Mouse (Mus musculus) fat pad, adult 2 months (tissue): ENCODE data around the gene Dmd.
"Not testable (repeated sequence)": the region's sequence is repeated elsewhere in the genome, so short reads cannot be mapped to it uniquely, and the experiment has no call there.

ENCODE experiments used
- DNase-seq: peaks from one replicate; pipeline ENCODE4 v3.0.0-alpha.2; 2011; ENCODE audit warnings: low read depth, low spot score; ENCODE audit errors: extremely low read depth

The Dmd gene

GRCm38 (mm10) chrX:82948630-82949029 is at the start of gene Dmd:
Dmd (plus strand) TSS chrX:82948870.
- DNase-seq: no peak

GRCm38 (mm10) chrX:82901515-82901914 is 47.2 kb upstream of the Dmd start:
- DNase-seq: no peak

GRCm38 (mm10) chrX:82987683-82988082 is 39.0 kb downstream of the Dmd start:
- no peak for DNase-seq

- DNase-seq: no peak
These were observed 101.5 kb downstream of the Dmd start for GRCm38 (mm10) chrX:83050190-83050589.

GRCm38 (mm10) chrX:83116171-83116876 is 167.7 kb downstream of the Dmd start:
- DNase-seq: no peak

- DNase-seq: peak; percentile 10
These were observed 168.5 kb downstream of the Dmd start for GRCm38 (mm10) chrX:83117198-83117597.

DNA sequence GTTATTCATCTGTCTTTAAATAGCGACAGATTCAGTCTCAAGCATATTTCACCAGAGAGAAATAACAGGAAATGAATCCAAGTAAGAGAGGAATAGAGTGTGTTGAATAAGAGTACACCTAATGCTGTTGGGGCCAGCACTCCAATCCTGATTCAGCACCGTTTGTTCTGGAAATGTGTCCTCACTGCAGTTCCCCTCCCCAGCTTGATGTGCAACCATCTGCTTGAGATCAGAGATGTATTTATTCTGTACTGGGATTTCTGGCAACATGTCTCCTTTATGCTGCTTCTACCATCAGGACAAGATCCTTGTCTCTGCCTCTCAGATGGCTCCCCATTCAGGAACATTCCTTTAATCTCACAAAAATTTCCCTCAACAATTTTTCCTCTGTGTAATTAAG is 271.9 kb downstream of the Dmd start:
- DNase-seq: no peak

DNA sequence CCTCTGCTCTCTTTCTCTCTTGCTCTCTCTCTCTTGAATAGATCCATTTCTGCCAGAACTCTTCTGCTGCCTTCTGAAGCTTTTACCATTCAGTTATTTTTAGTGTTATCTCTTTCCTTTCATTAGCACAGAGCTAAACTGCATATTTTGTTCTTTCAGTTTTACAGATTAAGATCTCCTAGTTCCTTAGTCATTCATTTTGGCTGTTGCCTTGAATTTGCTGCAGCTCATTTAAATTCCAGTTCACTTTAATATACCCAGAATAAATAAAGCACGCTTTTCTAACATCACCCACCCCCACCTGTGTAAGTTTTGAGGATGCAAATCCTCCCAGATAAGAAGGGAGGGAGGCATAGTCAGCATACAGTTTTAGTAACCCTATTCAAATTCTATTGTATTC is 272.4 kb downstream of the Dmd start:
- DNase-seq: no peak

GRCm38 (mm10) chrX:83487598-83487997 is 538.9 kb downstream of the Dmd start, which contains the start of gene Tsga8:
Tsga8 (minus strand) TSS chrX:83487924.
- DNase-seq: no peak

DNA sequence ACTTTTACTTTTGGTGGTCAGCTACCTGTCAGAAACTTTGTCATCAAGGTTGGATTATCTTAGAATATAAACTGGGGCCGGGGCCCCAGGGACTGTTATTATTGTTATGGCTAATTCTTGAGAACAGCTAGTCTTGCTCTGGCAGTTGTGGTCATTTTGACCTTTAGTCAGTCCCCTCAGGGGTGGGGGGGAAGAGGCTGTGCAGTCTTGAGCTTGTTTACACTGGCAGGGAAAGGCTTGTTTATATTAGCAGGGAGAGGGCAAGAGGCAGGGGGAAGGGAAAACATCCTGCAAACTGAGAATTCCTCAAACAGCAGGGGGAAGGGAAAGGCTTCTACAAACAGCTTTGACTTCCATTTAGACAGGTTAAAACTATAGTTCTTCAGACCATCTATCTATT is 726.3 kb downstream of the Dmd start:
- DNase-seq: no peak

DNA sequence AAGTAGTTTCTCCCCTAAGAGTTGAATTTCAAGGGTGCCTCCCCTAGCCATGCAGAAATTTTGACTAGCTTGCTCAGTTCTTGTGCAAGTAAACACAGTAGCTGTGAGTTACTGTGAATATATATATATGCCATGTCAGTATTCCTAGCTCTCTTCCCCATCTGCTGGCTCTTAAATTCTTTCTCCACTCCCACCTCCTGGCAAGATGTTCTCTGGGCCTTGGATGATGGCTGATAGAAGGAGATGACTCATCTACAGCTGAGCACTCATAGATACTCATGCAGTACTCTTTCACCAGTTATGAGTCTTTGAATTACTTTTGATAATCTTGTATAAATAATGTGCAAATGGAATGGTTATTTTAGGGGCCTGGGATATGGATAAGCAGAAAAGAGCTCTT is 737.9 kb downstream of the Dmd start:
- DNase-seq: no peak

- no peak for DNase-seq
These were observed 791.9 kb downstream of the Dmd start for GRCm38 (mm10) chrX:83740533-83740932.

DNA sequence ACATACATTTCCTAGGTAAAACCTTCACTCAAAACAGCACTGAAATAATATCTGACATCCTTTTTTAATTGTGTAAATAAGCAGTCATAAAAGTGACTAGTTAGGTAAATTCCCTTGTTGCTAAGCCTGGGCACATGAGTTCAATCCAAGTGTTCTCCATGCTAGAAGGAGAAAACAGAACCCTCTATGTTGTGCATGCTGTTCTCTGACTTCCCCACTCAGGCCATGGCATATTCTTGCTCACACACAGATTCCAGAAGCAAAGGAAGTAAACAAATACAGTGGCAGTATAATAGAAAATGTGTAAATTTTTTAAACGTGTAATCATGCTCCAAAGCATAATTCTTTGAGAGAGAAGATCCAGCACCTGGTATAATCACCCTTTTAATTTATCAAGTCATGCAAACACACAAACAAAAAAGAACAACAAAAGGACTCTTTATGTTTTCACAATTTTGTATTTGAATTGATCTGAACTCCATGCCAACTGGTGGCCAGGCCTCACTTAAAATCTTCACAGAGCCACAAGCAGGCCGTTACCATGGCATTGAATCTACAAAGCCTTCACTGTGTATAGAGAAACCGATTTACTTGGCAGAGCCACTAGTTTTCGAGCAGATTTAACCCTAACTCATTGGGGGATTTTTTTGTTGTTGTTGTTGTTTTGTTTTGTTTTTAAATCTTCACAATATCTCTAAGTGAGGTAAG is 797.8 kb downstream of the Dmd start:
- no peak for DNase-seq

DNA sequence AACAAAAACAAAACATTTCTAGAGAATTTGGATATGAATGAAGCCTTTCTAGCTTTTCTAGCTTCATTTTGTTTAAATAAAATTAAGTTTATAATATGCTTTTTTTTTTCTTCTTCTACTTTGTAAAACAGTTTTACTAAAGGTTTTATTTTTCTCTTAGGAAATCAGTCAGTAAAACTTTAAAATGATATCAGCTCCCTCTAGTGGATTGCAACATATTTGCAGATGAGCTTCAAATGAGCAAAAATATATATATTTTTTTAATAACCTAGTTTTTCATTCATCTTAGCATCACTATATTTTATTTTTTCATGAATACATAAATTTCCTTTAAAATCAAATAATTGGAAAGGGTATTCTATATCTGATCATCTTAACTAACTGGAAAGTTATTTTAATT is 838.7 kb downstream of the Dmd start:
- no peak for DNase-seq

- not testable (repeated sequence) for DNase-seq
These were observed 918.8 kb downstream of the Dmd start for GRCm38 (mm10) chrX:83867469-83867868.

DNA sequence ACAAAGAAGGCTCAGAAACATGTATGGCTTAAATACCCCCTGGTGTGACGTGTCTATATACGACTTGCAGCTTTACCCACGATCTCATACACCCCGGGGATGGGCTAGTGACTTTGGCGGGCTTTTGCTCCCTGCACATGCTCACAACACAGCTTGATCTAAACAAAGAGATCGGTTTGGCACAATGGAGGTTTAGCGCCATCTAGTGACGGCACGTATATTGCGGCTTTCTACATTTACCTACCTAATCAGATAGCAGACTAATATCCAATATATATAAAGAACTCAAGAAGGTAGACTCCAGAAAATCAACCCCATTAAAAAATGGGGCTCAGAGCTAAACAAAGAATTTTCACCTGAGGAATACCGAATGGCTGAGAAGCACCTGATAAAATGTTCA is 926.7 kb downstream of the Dmd start:
- DNase-seq: not testable (repeated sequence)

DNA sequence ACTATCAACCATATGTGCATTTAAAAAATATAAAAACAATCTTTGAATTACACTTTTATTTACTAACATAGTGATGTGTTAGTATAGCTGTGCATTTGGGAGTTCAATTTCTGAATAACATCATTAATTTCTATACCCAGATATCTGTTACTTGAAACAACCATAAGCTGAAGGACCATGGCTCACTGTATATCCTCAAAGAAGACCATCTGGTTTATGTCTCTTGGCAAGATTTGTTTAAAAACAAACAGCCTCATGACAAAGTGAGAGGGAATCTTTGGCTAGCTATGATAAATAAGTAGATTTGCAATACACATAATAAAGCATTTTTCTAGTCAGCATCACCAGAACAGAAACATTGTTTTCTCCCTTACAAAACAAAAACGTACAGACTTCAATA is 1027.2 kb downstream of the Dmd start:
- no peak for DNase-seq

- DNase-seq: no peak
These were observed 1052.6 kb downstream of the Dmd start for GRCm38 (mm10) chrX:84001294-84001693.

- DNase-seq: not testable (repeated sequence)
These were observed 1113.8 kb downstream of the Dmd start for GRCm38 (mm10) chrX:84062431-84062830.

- DNase-seq: no peak
These were observed 1217.2 kb downstream of the Dmd start for GRCm38 (mm10) chrX:84165872-84166271.

DNA sequence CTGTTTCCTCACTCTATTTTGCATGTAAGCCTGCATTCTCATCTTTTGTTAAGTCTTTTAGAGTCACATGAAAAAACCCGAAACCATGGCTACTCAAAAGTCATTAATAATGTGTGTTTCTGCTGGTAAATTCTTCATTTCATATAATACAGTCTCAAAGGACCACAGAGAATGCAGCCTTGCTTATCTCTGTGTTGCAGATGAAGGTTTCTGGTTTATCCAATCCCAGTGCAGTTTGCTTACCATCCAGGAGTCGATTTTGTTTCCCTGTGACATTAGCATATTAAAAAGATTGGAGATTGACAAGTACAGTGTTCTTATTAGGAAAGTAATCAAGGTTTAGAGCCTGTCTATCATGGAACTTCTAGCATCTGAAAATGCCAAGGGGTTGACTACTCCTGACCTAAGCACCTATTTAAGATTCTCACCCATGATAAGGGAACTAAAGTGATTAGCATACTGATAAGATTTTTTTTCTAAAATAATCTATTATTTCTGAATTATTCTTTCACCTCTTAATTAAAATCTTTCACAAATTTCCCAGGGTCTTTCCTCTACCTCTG is 1292.7 kb downstream of the Dmd start:
- no peak for DNase-seq

DNA sequence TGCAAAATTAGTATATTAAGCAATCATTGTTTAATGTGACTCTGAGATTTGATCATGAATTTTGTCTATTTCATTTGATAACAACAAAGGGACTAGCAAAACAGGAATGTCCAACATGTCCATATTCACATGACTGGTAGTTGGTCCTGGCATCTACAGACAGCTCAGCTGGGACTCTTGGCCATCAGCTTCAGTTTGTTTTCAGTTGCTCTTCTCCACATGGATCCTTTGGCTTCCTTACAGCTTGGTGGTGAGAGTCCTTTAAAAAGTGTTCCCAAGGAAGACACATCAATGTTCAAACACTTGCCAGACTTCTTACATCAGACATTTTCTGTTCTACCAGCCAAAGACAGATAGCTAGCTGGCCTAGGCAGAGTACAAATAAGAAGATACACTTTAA is 1381.9 kb downstream of the Dmd start:
- no peak for DNase-seq
